Mouse (Mus musculus) heart, adult 18-20 months (tissue): Measurements from ENCODE around the gene Hist1h4n. TPM values are rescaled to one million over a fixed set of nuclear protein-coding genes. Genes with fewer than 3 reads are reported as not detected.
"Not testable (repeated sequence)": the region's sequence is repeated elsewhere in the genome, so short reads cannot be mapped to it uniquely, and the experiment has no call there.

ENCODE experiments used
- DNase-seq, 2 experiments: peaks; one replicate each; pipeline ENCODE4 v3.0.0; 2021 to 2022; ENCODE audit warnings: mixed read lengths in 1 of 2
- long read RNA-seq, 2 experiments: library from polyadenylated mRNA; stranded (forward); transcript quantifications; one replicate each; pipeline ENCODE4 v2.0.0; 2021
- total RNA-seq, 2 experiments: library from RNA; stranded (reverse); gene quantifications; 2 replicates each; pipeline ENCODE4 v1.2.3; 2021

The Hist1h4n gene
- total RNA-seq = 1 to 10 TPM; 4.7 to 9.4 TPM
- long read RNA-seq, experiment 1 = 0 reads
- long read RNA-seq, experiment 2 = 0 reads

DNA sequence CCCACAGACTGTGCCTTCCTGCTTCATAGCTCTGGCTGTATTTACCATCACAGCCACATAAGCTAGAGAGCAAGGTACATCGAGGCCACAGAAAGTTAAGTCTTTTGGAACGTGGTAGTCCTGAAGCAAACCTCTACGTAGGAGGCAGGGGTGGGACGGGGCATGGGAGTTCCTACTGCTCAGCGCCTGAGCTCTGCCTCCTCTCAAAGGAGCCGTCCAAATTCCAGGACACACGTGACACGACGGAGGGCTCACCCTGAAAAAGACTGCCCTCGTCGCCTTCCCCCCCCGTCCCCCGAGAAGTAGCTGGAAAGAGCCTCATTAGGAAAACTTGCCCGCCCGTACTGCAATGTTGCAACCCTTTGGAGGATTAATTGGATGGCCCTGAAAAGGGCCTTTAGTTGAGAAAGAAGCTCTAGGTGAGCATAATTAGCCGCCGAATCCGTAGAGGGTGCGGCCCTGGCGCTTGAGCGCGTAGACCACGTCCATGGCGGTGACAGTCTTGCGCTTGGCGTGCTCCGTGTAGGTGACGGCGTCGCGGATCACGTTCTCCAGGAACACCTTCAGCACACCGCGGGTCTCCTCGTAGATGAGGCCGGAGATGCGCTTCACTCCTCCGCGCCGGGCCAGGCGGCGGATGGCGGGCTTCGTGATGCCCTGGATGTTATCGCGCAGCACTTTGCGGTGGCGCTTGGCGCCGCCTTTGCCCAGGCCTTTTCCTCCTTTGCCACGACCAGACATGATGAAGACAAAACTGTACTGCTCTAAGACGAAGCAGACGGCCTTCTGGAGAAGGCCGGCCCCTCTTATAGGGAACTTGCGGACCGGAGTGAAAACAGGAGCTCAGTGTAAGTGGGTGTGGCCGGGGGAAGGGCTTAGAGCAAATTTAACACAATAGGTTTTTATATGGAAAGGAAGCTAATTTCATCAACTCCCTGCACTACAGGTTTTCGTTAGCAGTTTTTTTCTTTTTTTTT lies at the start of gene Hist1h4n:
Gene Hist1h4n (minus strand): TSS at position 779 of the 977 bp plus-strand sequence.
- peak; percentile 45 to 47 for DNase-seq

DNA sequence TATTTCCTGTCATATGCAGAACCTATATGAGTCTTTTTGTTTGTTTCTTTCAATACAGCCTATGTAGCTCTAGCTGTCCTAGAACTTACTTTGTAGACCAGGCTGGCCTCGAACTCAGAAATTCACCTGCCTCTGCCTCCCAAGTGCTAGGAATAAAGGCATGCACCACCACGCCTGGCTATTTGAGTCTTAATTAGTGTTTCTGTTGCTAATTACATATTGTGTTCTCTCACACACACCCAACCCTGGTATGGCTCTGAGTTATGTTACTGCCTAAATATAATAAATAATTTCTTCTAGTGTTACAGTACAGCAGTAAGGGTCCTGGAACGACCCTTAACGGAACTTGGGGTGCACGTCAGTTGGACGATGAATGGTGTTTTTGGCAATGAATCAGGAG lies 48.7 kb upstream of the Hist1h4n start:
- no peak for DNase-seq

DNA sequence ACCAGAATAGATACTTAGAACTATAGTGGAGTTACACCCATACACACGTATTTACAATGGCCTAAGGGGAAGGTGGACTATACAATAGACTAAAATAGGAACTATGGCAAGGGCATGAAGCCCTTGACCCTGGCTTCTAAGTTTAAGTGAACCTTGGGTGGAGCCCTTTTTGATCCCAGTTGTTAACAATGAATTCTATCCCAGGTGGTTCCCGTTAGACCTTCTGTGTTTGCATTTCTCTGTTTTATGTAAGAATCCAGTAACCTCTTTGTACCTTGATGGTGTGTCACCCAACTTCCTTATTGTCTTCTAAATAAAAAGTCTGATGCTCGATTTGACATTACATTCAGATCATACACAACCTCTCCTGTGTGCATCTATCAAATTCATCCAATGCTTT lies 33.5 kb upstream of the Hist1h4n start:
- DNase-seq = not testable (repeated sequence)

DNA sequence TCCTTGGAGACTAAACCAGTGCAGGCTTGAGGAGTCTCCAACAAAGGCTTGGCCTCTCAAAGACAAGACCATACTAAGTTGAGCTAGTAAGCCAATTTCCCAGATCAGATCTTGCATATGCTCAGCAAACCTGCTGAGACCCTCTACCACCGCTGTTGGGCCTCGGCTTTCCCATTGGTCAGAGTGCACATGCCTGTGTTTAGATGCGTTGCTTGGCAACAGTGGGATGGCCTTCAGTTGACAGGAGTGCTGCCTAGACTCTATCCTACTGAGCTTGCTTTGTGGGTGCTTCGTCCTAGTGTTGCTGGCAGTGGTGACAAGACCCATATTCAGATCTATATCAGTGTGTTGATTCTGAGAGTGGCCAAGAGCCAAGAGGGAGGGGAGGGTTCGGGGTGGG lies 29.6 kb upstream of the Hist1h4n start:
- no peak for DNase-seq

DNA sequence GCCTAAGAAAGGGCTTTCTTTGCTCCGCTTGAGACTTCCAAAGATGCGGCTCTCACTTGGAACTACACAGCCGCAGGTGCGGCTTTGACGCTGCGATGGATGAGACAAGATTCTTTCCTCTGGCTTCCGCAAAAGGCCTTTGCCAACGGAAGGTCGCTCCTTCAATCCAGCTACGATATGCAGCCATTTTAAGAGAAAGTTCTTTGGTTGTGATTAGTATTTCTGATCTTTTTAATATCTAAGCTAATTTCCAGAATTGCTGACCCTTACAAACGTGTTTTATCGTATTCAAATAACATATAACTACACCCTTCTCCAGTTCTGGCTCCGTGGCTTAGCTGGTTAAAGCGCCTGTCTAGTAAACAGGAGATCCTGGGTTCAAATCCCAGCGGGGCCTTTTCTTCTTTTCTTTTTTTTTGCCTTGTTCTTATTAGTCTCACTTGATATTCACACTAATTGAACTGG lies 23.7 kb upstream of the Hist1h4n start:
- peak; percentile 58 to 82 for DNase-seq

DNA sequence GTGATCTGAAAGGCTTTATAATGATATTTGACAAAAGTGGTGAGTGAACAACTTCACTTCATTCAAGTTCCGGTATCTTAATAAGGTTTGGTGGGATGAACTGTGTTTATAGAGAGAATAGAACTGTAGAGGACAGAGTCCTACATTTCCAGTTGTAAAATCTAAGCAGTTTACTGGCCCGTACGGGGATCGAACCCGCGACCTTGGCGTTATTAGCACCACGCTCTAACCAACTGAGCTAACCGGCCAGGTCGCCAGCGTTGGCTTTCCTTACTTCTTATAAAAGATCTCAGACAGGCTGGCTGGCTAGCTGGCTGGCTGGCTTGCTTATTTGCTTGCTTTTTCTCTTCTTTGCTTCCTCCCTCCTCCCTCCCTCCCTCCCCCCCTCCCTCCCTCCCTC lies 23.1 kb upstream of the Hist1h4n start:
- DNase-seq = peak; percentile 82 to 91

DNA sequence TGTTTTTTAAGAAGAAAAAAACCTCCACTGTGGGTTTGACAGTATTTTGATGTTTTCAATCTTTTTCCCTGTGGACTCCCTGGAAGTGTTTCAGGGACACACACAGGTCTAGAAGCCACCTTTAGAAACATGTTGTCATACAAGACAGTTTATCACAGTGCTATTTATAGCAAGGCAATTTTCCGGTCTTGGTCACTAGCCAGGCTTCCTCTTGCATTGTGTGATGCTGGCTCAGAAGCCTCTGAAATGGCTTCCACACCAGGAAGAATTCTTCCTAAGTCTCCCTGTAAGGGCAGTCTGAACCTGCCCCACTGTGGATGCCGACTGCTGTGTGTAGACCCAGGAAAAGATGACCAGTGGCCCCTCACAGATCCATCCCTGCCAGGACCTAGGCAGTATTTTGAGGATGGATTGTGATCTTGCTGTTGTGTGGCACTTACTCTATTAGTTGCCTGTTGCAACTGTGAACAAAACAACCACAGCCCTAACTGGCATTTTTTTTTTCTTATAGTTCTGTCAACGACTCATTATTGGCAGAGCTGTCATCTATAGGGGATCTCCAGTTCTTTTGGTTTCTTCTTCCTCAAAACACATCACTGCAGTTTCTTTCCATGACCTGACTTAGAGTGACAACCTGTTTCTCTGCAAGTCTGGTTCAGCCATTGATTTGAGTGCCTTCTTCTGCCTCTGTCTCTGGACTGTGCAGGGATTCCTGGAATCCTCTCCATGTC lies 20.4 kb upstream of the Hist1h4n start:
- DNase-seq = peak; percentile 77 to 87

DNA sequence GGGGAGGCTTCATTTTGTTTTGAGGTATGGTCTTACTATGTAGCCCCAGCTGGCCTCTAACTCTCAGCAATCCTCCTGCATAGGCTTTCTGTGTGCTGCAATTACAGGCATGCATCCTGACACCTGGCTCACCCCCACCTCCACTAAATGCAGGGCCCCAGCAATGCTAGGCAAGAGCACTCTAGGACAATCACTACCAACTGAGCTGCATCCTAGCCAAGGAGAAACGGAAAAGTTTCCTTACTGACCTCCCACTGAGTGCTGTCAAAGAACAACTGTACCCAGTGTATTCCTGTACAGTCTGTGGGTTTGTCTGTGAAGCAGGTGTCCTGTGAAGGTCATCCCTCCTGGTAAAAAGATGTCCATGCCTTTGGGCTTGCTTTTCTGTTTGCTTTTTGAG lies 18.7 kb upstream of the Hist1h4n start:
- DNase-seq = not testable (repeated sequence)

DNA sequence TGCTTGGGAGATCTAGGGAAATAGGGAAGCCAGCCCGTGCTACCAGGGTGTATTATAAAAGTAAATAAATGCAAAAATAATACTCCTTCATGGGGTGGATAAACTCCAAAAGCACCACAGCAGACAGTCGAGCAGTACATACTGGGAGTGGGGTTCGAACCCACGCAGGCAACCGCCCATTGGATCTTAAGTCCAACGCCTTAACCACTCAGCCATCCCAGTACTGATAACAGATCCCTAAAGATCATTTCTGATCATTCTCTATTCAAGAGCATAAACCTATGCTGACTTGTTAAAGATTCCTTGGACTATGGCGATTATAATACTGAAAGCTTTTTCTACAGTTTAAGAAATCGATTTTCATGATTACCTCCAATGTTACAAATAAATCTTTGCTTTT lies 15.9 kb upstream of the Hist1h4n start:
- no peak for DNase-seq

DNA sequence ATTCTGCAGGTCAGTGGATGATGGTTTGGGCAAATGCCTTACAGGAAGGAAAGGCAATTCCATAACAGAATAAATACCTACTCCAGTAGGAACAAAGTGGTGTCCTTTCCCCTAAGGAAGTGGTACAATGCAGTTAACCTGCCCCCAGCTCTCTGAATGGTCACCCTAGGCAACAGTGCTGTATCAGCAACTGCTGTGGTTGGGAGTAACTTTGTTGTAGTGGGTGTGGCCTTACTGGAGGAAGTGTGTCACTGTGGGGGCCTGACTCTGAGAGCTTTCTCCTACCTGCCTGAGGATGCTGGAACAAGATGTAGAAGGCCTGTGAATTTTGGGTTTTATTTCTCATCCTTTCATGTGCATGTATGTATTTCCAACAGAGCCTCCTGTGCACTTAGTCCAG lies 14.4 kb upstream of the Hist1h4n start:
- DNase-seq = not testable (repeated sequence)

DNA sequence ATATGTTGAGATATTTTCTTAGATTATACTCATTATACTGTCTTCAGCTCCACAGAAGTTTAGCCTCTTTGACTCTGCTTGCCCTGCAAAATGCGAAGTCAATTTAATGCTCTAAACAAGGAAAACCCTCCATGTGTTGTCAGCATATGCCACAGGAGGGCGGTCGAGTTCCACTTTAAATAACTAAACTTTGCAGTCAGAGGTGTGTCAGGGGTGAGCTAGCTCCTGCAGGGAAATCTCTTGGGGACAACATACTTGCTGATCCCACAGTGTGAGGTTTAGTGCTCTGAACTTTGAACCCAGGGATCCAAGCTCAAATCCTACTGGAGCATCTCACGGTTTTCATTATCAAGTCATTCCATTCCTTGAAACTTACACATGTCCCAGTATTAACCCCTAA lies 8.5 kb upstream of the Hist1h4n start:
- not testable (repeated sequence) for DNase-seq

DNA sequence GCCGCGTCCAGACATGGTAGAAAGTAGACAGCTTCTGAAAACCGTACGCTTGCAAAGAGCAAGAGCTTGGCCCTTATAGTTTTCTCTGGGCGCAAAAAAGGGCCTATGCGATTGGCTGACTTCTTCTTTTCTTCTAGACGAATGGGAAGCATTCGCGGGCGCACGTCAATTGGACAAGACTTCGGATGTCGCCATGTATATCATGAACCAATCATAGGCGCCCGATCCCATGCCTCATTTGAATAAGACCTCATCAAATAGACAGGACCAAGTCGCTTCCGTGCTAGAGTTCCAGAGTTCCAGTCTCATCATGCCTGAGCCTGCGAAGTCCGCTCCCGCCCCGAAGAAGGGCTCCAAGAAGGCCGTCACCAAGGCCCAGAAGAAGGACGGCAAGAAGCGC lies 1.5 kb upstream of the Hist1h4n start, which contains the start of the genes Hist1h2ap and Hist1h2br:
Gene Hist1h2ap (minus strand): TSS at position 47 of the 400 bp plus-strand sequence.
Gene Hist1h2br (plus strand): TSS at position 283 of the 400 bp plus-strand sequence.
- not testable (repeated sequence) for DNase-seq

DNA sequence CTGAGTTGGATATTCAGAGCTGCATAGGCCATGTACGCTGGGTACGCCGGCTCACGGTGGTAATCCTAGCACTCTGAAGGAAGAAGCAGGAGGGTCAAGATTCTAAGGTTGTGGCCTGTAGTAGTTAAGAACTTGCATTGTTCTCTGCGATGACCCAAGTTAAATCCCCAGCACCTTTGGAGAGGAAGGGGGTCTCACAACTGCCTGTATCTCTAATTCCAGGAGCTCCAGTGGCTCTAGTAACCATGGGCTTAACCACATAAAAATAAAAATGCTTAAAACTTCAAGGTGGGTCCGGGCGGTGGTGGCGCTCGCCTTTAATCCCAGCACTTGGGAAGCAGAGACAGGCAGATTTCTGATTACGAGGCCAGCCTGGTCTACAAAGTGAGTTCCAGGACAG lies 1.7 kb downstream of the Hist1h4n start:
- DNase-seq = no peak

DNA sequence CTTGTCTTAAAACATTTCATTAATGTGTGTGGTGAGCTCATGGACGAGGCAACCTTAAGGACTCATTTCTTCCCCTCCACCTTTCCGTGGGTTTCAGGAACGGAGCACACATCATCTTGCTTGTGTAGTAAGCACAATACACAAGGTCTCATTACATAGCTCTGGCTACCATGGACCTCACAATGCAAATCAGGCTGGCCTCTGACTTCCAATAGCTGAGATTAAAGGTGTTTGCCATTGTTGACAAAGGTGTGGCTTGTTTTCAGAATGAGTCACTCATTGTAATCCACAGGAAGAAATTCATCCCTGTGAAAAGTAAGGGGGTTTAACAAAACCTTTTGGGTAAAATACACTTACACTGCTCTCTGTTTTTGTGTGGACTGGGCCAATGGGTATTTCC lies 3.5 kb downstream of the Hist1h4n start:
- DNase-seq = no peak

DNA sequence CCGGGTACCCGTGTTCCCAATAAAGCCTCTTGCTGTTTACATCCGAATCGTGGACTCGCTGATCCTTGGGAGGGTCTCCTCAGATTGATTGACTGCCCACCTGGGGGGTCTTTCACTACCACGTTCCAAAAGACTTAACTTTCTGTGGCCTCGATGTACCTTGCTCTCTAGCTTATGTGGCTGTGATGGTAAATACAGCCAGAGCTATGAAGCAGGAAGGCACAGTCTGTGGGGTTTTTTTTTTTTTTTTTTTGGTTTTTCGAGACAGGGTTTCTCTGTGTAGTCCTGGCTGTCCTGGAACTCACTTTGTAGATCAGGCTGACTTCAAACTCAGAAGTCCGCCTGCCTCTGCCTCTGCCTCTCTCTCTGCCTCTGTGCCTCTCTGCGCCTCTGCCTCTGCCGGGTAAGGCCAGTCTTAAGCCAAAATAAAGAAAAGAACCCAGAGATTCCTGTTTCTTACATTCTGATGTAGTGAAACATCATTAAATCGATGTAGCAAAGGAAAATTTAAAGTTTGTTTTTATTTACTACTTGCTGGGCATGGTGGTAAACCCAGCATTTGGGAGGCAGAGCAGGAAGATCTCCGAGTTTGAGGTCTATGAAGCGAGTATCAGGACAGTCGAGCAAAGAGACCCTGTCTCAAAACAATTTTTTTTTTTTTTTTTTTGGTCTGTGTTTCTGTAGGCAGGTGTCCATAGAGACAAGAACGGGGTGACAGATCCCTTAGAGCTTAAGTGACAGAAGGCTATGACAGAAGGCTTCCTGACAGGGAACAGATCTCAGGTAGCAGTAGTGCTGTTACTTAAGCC lies 11.7 kb downstream of the Hist1h4n start:
- DNase-seq = not testable (repeated sequence)

DNA sequence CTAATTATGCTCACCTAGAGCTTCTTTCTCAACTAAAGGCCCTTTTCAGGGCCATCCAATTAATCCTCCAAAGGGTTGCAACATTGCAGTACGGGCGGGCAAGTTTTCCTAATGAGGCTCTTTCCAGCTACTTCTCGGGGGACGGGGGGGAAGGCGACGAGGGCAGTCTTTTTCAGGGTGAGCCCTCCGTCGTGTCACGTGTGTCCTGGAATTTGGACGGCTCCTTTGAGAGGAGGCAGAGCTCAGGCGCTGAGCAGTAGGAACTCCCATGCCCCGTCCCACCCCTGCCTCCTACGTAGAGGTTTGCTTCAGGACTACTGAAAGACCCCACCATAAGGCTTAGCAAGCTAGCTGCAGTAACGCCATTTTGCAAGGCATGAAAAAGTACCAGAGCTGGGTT lies 19.9 kb downstream of the Hist1h4n start:
- not testable (repeated sequence) for DNase-seq

DNA sequence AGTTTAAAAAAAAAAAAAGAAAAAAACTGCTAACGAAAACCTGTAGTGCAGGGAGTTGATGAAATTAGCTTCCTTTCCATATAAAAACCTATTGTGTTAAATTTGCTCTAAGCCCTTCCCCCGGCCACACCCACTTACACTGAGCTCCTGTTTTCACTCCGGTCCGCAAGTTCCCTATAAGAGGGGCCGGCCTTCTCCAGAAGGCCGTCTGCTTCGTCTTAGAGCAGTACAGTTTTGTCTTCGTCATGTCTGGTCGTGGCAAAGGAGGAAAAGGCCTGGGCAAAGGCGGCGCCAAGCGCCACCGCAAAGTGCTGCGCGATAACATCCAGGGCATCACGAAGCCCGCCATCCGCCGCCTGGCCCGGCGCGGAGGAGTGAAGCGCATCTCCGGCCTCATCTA lies 20.5 kb downstream of the Hist1h4n start, which contains the start of gene Hist1h4m:
Gene Hist1h4m (plus strand): TSS at position 208 of the 400 bp plus-strand sequence.
- peak; percentile 61 to 68 for DNase-seq

DNA sequence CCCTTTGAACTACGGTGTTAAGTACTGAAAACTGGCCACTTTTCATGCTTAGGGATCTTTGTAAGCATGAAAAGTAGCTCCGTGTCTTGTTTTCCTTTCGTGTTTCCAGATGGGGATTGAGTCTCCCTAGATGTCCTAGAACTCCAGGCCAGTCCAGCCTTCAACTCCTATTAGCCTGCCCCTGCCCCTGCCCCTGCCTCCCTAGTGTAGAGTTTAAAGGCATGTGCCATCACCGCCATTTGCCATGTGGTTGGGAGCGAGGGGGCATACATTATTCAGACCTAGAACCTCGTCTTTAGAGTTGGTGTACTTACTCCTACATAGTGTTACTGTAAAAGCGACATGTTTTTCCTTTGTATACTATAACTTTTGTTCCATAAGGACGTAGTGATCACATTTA lies 20.9 kb downstream of the Hist1h4n start:
- not testable (repeated sequence) for DNase-seq

DNA sequence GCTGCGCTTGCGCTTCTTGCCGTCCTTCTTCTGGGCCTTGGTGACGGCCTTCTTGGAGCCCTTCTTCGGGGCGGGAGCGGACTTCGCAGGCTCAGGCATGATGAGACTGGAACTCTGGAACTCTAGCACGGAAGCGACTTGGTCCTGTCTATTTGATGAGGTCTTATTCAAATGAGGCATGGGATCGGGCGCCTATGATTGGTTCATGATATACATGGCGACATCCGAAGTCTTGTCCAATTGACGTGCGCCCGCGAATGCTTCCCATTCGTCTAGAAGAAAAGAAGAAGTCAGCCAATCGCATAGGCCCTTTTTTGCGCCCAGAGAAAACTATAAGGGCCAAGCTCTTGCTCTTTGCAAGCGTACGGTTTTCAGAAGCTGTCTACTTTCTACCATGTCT lies 21.9 kb downstream of the Hist1h4n start, which contains the start of the genes Hist1h2bq and Hist1h2ao:
Gene Hist1h2bq (minus strand): TSS at position 125 of the 400 bp plus-strand sequence.
Gene Hist1h2ao (plus strand): TSS at position 393 of the 400 bp plus-strand sequence.
- not testable (repeated sequence) for DNase-seq

DNA sequence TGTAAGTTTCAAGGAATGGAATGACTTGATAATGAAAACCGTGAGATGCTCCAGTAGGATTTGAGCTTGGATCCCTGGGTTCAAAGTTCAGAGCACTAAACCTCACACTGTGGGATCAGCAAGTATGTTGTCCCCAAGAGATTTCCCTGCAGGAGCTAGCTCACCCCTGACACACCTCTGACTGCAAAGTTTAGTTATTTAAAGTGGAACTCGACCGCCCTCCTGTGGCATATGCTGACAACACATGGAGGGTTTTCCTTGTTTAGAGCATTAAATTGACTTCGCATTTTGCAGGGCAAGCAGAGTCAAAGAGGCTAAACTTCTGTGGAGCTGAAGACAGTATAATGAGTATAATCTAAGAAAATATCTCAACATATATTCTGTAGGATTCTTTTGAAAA lies 28.9 kb downstream of the Hist1h4n start:
- not testable (repeated sequence) for DNase-seq

DNA sequence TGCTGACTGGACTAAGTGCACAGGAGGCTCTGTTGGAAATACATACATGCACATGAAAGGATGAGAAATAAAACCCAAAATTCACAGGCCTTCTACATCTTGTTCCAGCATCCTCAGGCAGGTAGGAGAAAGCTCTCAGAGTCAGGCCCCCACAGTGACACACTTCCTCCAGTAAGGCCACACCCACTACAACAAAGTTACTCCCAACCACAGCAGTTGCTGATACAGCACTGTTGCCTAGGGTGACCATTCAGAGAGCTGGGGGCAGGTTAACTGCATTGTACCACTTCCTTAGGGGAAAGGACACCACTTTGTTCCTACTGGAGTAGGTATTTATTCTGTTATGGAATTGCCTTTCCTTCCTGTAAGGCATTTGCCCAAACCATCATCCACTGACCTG lies 34.8 kb downstream of the Hist1h4n start:
- not testable (repeated sequence) for DNase-seq
